Mouse (Mus musculus) lung, postnatal 0 days (tissue): ENCODE measurements around the gene Tmem229a.

Source experiments
- CTCF ChIP-seq: IDR thresholded peaks from 2 replicates; pipeline ENCODE4 v1.5.1; 2016; ENCODE audit warnings: antibody characterized with exemption, mild to moderate bottlenecking
- EP300 ChIP-seq: IDR thresholded peaks from 2 replicates; pipeline ENCODE4 v1.6.1; 2016; ENCODE audit warnings: antibody characterized with exemption, mild to moderate bottlenecking, control low read depth

- TF ChIP-seq CTCF (no peak), EP300 (no peak)
These were observed 2.0 kb downstream of the Tmem229a start for GRCm38 (mm10) chr6:24954126-24954525.
